Mouse (Mus musculus) right cerebral cortex, adult 18-20 months (tissue): ENCODE results near the gene Lmln.
A peak's percentile ranks its signal among the peaks of the same experiment; 100 is the strongest.
"Not testable (repeated sequence)": the region's sequence is repeated elsewhere in the genome, so short reads cannot be mapped to it uniquely, and the experiment has no call there.

ENCODE experiments used
- DNase-seq: peaks from one replicate; pipeline ENCODE4 v3.0.0; 2022; ENCODE audit warnings: mixed read lengths

The Lmln gene

DNA sequence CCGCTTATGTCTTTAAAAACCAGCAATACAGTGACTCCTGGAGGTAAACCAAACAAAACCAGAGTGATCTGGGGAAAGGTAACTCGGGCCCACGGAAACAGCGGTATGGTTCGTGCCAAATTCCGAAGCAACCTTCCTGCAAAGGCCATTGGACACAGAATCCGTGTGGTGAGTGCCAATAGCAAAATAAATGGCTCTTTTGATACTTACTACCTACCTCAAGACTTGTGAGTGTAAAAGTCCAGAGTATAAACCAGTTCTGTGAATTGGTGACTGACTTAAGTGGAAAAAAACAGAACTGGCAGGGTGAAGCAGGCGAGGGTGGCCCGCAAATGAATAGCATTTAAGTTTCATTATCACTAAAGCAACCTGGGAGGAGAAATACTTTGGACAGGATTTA, 3.7 kb upstream of the Lmln start:
- DNase-seq: not testable (repeated sequence)

DNA sequence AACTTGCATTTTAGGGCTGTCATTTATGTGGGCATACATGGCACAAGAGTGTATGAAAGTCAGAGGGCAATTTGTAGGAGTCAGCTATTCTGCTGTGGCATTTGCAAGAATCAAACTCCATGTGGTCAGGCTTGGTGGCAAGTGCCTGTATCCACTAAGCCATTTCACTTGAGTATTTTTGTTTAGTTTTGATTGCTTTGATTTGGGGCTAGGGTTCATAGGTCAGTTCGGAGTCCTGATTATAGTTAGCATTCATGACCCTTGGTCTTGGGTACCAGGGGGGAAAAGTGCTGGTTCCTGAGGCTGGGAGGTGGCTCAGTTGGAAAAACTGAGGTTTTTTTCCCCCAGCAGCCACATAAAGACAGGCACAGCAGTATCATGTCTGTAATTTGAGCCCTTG, 2.9 kb upstream of the Lmln start:
- no peak for DNase-seq

DNA sequence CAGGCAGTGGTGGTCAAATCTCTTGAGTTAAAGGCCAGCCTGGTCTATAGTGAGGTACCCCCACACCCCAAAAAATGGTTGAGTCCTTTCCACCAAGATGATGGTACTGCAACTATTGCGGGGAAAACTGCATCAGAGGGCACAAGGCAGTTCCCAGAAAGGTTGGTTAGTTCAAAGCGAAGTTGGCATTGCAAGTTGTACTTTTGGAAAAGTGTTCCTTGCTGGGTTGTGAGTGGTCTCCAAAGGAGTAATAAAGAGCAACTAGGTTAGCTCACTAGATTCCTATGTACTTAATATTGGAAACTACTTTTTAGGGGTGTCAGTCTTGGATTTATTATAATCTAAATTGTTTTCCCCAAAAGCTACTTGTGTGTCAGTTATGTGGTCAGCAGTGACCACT, 1.4 kb upstream of the Lmln start:
- no peak for DNase-seq

DNA sequence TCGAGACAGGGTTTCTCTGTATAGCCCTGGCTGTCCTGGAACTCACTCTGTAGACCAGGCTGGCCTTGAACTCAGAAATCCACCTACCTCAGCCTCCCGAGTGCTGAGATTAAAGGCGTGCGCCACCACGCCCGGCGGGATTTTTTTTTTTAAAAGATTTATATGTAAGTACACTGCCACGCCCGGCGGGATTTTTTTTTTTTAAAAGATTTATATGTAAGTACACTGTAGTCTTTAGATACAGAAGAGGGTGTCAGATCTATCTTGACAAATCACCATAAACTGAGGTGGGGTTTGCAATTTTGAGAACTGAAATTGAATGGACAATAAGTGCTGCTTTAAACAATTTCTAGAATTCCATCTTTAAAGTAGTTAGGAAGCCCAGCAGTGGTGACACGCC, 921 bp upstream of the Lmln start:
- no peak for DNase-seq

DNA sequence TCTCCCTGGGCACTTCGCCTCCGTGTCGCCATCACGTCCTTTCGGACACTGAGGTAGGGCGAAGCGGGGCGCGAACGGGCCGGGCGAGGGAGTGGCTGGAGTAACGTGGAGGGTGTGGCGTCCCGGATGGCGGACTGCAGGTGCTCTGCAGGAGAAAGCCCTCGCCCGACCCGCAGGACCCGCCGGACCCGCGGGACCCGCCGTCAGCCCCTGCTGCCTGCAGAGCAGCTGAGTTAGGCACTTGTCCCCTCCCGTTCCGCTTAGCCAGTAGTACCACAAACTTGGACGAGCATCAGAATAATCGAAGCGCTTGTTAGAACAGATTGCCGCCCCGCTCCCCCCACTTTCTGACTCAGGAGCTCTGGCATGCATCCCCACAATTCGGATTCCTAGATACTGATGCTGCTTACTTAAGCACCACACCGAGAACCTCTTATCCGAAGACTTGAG, 386 bp downstream of the Lmln start:
- peak; percentile 66 for DNase-seq

DNA sequence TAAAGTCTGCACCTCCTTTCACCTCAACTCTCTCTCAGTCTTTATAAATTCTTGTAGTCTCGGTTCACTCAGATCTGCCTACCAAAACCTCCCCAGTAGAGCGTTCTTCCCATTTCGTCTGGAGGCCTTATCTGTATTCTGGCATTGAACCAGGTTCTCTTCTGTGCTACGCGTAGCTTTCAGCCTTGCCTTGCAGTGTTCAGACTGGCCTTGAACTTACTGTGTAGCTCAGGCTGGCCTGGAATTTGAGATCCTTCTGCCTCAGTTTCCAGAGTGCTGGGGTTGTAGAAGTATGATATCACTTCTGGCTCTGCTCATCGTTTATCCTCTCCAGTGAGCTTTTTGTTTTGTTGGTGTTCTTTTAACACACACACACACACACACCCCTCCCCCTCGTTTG, 946 bp downstream of the Lmln start:
- no peak for DNase-seq

DNA sequence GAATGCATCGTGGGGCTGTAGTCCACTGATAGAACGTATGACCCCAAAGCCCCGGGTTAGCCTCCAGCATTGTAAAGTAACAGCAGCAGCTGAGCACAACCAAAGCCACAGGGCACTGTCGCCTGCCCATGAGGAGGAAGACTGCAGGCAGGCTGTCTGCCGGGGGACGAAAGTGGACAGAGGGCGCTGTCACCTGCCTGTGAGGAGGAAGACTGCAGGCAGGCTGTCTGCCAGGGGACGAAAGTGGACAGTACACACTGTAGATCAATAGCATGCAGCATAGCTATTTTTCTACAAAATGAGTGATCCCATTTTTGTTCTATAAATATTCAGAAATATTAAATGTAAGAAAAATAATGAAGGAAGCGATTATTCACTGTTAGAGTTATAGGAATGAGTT, 2.3 kb downstream of the Lmln start:
- no peak for DNase-seq

DNA sequence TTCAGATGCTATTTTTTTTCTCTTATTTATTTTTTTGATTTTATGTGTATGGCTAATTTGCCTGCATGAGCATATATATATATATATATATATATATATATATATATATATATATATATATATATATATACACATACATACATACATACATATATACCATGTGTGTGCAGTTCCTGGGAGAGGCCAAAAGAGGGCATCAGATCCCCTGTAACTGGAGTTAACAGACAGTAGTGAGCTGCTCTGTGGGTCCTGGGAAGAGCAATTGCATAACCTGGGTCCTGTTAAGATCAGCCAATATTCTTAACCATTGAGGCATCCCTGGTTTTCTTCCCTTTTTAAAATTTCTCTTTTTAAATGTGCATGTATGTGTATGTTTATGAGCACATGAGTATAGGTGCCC, 8.6 kb downstream of the Lmln start:
- DNase-seq: no peak

DNA sequence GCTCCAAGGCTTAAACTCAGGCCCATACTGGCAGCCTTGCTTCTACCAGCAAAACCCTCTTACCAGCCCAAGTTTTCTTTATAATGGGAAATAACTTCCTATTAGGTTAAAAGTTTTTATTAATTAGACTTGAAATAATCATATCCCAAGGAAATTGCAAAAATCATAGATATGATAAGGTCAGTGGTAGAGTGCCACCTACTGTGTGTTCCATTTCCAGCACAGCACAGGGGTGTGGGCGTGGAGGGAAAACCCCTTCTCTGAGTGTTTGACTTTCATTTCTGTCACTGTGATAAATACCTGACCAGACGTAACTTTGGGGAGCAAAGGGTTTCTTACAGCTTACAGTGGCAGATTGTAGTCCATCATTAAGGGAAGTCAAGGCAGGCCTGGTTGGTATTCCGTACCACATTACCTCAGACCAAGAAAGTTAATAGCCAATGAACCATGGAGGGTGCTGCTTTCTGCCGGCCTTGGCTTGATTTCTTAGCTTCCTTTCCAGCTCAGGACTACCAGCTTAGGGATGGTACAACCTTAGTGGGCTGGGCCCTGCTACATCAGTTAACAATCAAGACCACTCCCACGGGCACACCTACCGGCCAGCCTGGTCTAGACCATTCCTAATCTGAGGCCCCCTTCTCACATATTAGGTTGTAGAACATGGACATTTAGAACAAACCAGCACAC, 10.7 kb downstream of the Lmln start:
- no peak for DNase-seq

DNA sequence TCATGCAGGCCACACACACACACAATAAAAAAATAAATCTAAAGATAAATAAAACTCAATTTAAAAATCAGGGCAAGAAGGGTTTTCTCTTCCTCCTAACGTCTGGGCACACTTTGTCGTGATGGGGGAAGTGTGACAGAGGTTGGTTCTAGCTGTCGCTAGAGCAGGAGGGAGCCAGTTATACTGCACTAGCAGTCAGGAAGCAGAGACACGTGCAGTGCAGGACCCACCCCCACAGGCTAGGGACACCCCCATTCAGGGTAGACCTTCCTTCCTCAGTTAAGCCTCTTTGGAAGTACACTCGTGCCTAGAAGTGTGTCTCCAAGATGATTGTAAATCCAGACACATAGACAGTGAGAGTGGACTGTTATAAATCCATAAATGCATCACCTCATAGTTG, 12.6 kb downstream of the Lmln start:
- DNase-seq: no peak

DNA sequence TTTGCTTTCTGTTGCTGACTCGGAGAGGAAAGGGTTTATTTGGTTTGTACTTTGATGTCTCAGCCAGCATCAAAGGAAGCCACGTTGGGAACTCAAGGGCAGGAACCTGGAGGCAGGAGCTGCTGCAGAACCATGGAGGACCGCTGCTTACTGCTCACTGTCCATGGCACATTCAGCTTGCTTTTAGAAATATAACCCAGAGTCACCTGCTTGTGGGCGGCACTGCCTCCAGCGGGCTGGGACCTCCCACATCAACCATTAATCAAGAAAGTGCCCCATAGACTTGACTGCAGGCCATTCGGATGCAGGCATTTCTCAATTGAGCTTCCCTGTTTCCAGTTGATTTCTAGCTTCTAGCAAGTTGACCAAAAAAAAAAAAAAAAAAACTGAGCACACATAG, 13.8 kb downstream of the Lmln start:
- no peak for DNase-seq

DNA sequence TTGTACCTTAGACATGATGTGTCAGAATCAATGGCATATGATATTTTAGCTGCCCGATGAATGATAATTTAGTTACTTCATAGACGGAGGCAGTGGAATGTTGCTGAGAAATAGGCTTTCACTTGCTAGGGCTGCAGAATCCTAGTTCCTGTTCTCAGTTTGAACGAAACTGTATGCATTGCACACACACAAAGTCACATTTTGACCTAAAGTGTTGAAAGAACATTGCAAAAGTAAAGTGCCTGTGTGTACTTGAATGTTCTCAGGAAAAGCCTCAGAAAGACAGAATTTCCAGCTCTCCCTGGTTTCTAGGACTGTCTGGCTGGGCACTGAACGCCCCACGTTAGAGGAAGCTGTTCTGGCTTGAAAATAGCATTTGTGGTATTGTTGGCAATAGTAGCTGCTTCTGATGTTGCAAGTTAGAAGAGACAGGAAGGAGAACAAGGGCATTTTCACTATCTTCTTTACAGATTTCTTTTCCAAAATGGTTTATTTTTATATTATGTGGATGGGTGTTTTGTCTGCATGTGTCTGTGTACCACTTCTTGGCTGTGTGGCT, 14.8 kb downstream of the Lmln start:
- no peak for DNase-seq

DNA sequence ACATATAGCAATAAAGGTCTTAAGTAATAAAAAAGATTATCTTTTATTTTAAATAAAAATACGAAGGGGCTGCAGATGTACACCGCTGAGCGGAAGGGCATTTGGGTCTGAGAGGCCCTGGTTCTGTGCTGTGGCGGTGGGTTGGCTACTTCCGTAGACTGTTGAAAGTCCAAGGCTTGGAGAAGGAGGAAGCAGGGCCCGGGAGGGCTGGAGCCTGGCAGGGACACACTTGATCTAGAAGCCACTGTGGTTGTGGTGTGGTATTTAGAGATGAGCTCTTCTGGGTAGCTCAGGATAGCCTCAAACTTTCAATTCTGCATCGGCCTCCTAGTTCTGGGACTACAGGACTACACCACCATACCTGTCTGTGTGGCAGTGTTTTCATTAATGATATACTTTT, 17.7 kb downstream of the Lmln start:
- no peak for DNase-seq

DNA sequence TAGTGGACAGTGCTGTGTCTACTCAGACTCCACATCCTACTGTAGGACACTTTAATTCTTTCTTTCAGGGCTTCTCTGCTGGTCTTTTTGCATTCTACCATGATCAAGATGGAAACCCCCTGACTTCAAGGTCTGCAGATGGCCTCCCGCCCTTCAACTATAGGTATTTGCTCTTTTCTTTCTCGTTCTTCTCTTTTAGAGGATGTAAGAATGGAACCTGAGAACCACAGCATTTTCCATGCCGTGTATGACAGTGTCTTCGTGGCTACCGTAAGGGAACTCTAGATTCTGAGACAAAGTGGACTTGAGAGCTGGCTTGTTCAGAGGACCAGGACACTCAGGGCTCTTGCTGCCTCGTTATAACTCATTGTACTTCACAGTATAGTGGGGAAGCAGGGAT, 20.6 kb downstream of the Lmln start:
- no peak for DNase-seq

DNA sequence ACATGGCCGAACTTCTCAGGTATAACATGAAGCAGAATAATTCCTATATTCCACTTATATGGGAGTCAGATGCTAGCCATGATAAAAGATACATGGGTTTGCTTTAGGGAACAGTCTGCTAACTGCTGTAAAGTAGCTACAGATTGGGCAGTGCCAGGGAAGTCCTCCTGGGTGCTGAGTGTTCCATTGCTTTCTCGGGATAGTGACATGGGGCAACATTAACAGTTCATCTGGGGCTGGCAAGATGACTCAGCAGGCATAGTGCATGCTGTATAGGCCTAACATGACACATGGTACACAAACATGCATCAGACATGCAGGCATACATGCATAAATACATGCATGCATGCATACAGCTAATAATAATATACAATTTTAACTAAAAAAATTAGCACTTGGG, 21.7 kb downstream of the Lmln start:
- no peak for DNase-seq

DNA sequence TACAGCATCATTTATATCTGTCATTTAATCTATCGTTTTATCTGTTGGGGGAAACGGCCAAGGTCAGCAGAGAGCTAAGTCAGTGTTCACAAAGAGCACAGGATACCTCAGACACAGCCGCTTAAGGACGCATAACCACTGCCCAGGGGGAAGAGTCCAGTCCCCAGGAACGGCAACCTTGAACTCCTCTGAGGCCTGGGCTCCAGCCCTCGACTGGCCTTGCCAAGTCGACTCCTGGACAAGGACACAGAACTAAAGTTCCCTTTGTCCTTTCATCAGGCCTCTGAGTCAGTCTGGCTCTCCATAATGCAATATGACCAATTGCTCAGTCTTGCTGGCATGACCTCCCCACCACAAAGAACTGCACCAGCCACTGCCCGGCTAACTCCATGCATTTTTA, 23.3 kb downstream of the Lmln start:
- no peak for DNase-seq

DNA sequence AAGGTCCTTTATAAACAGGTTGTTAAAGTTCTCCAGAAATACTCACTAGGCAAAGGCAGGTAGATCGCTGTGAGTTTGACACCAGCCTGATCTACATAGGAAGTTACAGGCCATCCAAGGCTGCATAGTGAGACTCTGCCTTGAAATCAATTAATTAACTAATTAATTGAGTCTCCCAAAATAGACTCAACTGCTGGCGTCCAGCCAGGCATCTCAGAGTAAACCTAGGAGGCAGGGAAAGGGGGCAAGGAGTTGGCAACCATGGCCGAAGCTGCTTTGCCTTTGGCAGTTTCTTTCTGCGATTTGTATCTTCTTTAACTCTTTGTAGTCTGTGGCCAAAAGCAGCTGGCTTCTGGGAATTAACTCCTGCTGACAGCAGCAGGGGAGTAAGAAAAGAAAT, 51.4 kb downstream of the Lmln start:
- no peak for DNase-seq

DNA sequence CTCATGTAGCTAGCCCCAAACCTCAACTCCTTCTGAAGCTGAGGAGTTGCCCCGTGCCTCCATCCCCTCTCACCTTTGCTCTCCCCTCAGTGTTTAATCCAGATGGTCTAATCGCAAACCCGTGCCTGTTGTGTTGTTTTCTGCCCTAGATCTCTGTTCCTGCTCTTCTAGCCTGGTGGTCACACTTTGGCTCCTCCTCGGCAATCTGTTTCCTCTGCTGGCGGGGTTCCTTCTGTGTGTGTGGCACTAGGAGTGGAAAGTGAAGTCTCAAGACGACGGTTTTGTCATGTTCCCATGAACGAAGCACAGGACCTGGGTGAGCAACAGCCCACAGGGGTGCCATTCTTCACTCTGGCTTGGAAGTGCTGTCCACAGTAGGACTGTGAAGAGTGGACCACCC, 61.1 kb downstream of the Lmln start:
- DNase-seq: no peak

DNA sequence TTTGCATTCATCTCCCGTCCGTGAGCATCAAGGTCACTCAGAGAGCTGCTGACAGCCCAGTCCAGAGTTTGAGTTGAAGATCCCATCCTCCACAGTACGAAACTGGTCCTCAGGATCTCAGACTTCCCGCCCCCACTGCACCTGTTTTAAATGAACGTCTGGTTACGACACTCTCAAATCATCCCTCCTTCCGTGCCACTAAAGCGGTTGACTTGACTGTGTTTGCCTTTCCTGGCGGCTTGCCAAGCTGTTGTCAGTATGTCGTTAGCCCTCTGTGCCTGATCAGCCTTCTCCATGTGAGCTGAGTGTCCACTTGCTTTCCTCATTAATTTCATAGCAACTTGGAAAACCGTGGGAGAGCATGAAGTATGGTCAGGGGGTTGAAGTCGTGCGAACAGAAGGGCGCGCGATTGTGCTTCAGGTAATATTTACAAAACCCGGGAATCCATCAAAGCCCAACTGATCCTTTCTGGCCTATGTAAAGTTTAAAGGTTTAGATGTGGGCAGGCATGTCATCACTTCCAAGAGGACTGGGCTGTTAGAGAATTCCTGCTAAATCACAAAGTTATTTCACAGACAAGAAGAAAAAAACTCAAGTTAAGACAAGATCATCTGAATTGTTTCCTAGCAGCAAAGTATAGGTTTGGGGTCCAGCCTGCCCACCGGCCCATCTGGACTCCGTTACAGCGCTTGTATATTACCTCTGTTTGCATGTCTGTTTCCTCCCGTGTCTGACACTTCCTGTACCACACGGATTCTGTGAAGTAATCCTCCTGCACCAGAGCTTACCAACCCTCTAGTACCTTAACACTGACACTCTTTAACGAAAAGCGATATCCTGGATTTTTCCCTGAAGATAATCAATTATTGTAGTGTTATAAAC, 61.9 kb downstream of the Lmln start:
- no peak for DNase-seq

DNA sequence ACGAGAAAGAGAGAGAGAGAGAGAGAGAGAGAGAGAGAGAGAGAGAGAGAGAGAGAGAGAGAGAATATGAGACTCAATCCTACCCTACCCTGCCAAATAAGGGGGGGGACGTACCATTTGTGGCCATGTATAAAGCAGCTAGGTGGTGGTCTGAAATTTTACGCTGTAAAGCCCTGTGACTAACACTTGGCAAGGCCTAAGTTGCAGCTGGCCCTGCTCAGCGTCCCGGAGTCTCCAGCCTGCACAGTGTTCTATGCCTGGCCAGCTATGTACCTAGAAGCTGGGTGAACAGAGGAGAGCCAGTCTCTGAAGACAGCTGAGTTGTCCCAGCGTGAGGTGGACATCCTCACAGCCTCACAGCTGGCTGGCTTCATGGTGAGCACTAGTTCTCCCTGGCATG, 64.7 kb downstream of the Lmln start:
- no peak for DNase-seq

DNA sequence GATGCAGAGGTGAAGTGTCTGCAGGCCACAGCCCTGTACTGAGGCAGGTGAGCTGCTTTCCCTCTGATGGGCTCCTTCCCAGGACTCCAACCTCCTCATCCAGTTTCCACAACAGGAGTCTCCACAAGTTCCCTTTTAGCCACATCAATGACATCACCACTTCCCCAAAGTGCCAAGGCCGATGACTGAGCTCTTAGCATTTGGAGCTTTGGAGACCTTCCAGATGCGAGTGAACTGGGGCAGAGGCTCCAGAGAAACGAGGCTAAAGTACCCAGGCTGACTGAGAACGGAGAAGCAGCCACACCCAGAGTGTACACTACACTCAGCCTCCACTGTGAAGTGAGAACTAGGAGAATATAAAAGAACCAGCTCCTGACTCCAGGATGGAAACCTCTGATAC, 68.4 kb downstream of the Lmln start:
- DNase-seq: peak; percentile 15

DNA sequence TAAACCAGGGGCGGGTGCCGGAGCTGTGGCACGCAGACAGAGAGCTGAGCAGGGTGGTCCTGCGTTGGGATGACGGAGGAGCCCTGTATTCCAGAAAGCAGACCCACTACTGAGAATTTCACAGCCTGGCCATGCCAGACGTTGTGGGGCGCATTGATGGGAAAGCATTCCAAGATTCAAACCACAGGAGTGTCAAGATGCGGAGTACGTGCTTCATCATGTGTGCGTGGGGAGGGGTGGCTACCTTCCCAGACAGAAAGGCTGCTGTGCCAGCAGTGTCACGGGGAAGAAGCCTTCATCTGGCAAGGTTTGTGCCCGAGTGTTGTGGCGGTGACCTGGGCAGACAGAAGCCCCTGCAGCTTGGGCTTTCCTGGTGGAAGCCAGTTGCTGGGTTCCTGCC, 70.9 kb downstream of the Lmln start:
- DNase-seq: peak; percentile 8

DNA sequence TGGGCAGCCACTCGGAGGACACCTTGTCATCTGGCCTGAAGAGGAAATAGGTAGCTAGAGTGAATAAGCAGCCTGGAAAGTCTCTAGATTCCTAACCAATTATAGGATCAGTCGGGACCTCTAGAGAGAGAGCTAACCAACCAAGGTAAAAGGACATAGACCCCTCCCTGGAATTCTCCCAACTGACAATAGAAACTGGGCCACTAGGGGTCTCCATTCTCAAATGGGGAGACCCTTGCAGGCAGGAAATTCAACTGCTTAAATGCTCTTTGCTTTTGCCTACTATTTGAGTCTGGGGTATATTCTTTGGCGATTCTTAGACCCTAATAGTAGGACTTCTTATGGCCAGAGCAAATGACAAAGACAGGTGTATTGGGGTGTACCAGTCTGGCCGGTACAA, 72.8 kb downstream of the Lmln start:
- DNase-seq: no peak

DNA sequence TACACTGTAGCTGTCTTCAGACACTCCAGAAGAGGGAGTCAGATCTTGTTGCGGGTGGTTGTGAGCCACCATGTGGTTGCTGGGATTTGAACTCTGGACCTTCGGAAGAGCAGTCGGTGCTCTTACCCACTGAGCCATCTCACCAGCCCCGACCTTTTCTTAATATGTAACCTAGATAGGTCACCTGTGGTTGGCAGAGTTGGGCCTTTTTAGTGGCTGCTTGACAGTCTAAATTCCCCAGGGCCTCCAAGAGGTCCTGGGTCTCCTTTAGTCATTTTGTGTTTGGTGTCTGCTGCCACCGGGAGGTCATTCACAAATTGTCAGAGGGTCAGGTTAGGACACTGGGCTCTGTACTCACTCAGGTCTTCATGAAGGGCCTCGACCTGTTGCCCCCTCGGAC, 76.7 kb downstream of the Lmln start:
- DNase-seq: not testable (repeated sequence)
